ENCODE assay signal across 10 mouse cellular contexts in the genomic region with DNA sequence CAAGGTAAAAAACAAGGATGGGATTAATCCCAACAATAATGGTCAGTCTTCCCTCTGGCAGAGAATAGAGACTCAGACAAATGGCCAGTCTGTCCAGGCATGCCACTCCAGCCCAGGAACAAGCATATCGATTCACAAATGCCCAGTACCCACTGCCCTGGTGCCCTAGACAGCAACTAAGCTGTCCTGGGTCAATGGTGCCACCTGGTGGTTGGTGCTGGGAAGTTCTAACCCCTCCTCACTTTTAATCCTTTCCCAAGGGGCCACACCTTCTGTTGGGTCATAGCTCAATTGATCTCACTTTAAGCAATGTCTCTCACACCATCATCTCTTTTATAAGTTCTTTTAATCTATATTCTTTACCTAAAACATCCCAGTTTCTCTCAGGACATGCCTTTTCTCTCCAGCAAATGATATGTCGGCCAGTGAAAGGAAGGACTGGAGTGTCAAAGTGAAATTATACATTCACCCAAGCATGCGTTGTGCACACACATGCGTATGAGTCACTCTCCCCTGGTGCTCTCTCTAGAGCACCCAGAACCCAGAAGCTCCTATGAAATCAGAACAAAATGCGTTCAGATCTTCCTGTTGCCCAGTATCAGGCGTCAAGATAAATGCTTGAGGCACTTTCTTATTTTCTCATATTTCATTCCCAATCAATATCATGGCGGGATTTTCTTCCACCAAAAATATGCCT. TPM values are rescaled to one million over a fixed set of nuclear protein-coding genes. Genes with fewer than 3 reads are reported as not detected.
DNase-seq lines count a peak whose midpoint lies in the region; TF ChIP-seq lines count a peak whose summit lies in the region.
"Had no signal": no experiment of that assay in that cellular context is flagged by ENCODE, and none has a peak within 500 bp of the region (broad histone marks: within the 10 kb centered on the region; RNA-seq: fewer than 3 reads in every experiment).

No protein-coding gene starts in this region.

- no peaks in the 10 kb centered on the region for H3K4me1 ChIP-seq in cerebellum, adult 2 months (ENCODE audit: control insufficient read depth, insufficient read depth, low read length)
- peaks cover 50% of the 10 kb centered on the region for H3K4me1 ChIP-seq in spleen, adult 2 months (ENCODE audit: control insufficient read depth, insufficient read depth, insufficient read length)

- peaks cover 13% of the 10 kb centered on the region for H3K36me3 ChIP-seq in spleen, adult 2 months (ENCODE audit: control insufficient read depth, insufficient read depth, low read length)
- H3K36me3 ChIP-seq: limb, embryonic 12.5 days had no signal

- H3K27ac ChIP-seq in cerebellum, adult 2 months (ENCODE audit: insufficient read depth, low read length), result no peak overlapping the region
- peak overlapping the region; percentile 80 for H3K27ac ChIP-seq in spleen, adult 2 months (ENCODE audit: insufficient read depth, low read length)
- H3K27ac ChIP-seq: limb, embryonic 12.5 days had no signal

- TF ChIP-seq POLR2A in cerebellum, adult 2 months (IDR thresholded peaks at IDR 0.05; ENCODE audit: borderline replicate concordance, insufficient read depth, low read length), result no peak
- TF ChIP-seq POLR2A in spleen, adult 2 months (IDR thresholded peaks at IDR 0.05; ENCODE audit: low read depth, low read length), result no peak

- peaks cover under 1% of the 10 kb centered on the region for H3K27me3 ChIP-seq in cerebellum, adult 2 months (ENCODE audit: control insufficient read depth, insufficient read depth, low read length)
- H3K27me3 ChIP-seq in spleen, adult 2 months (ENCODE audit: control insufficient read depth, insufficient read depth, low read length), result no peaks in the 10 kb centered on the region

- intact Hi-C loops in left cerebral cortex, postnatal 4 days (cut with DNase I), result loop anchor here (10.0 kb wide), 1 partner anchor 105 kb away; no protein-coding TSS in a partner anchor
- intact Hi-C loops in left cerebral cortex, postnatal 25 days (cut with DNase I), result no loop called here

- 95% methylated on average over 7 of the region's 7 CpGs for WGBS in cerebellum, adult 2 months
- 69% methylated on average over 7 of the region's 7 CpGs for WGBS in spleen, adult 2 months

- peak in 1 of 2 experiments; percentile 18 for DNase-seq in cerebellum, adult 2 months
- no peak for DNase-seq in cerebellum, adult 11-12 months
- DNase-seq in left cerebral cortex, postnatal 4 days, result peak; percentile 32
- DNase-seq in left cerebral cortex, postnatal 25 days (ENCODE audit: low spot score in 2 of 2), result no peak
- DNase-seq in c-Kit-positive CD71-positive TER-119-positive erythroid progenitor cells, embryonic 14.5 days (ENCODE audit: low spot score), result peak; percentile 10
- peak in 1 of 2 experiments; percentile 70 for DNase-seq in spleen, adult 2 months (ENCODE audit: low read depth in 1 of 2, low spot score in 2 of 2)
- DNase-seq in ovary, adult 18-20 months (ENCODE audit: low spot score), result no peak
- no peak for DNase-seq in left cerebral cortex, adult 9 months (ENCODE audit: low spot score in 2 of 2)

- TF ChIP-seq CTCF in cerebellum, adult 2 months (IDR thresholded peaks at IDR 0.05; ENCODE audit: borderline replicate concordance, insufficient read depth, low read depth, low read length), result peak; percentile 57; the same call in 1 of the 2 replicates
- TF ChIP-seq CTCF in spleen, adult 2 months (IDR thresholded peaks at IDR 0.05; ENCODE audit: extremely low read depth, insufficient read depth, insufficient read length, insufficient replicate concordance), result peak; percentile 52; the same call in 1 of the 2 replicates

- no peak overlapping the region for H3K4me3 ChIP-seq in cerebellum, adult 2 months (replicated peaks; ENCODE audit: insufficient read depth, low read depth, low read length)
- H3K4me3 ChIP-seq in spleen, adult 2 months (ENCODE audit: extremely low read depth, insufficient read depth, insufficient read length), result no peak overlapping the region
- H3K4me3 ChIP-seq: erythroblast, embryonic 14.5 days; limb, embryonic 12.5 days had no signal

RNA-seq across cellular contexts. Expression of a gene that starts 40.7 kb away (rescaled TPM):
- polyA plus RNA-seq in cerebellum, adult 2 months (2012; rRNA removed), result 0.13 and 0.46 TPM in 2 replicates
- total RNA-seq in left cerebral cortex, postnatal 4 days (2021), result 1 to 10 TPM; 1.0 to 1.8 TPM
- under 1 TPM in 1 of 2 experiments, not detected in 1; 0.18 TPM for total RNA-seq in left cerebral cortex, postnatal 25 days (2021)
- 131 and 166 TPM in 2 replicates for polyA plus RNA-seq in spleen, adult 2 months (2012; rRNA removed)
- polyA plus RNA-seq: limb, embryonic 12.5 days had no signal

Comparison
In these comparisons a context has a peak if more than half of its experiments do, and no peak if none do; other contexts are left out.
1. DNase-seq: peak in left cerebral cortex, postnatal 4 days (single experiment) and c-Kit-positive CD71-positive TER-119-positive erythroid progenitor cells, embryonic 14.5 days (single experiment); none in cerebellum, adult 11-12 months (single experiment), left cerebral cortex, postnatal 25 days (0 of 2), ovary, adult 18-20 months (single experiment) and left cerebral cortex, adult 9 months (0 of 2).